Mouse (Mus musculus): Measurements from ENCODE around the gene Cyfip2. TPM values are rescaled to one million over a fixed set of nuclear protein-coding genes. Genes with fewer than 3 reads are reported as not detected.

Gene Cyfip2
- polyA plus RNA-seq, 1 experiment: 0.77 TPM

DNA sequence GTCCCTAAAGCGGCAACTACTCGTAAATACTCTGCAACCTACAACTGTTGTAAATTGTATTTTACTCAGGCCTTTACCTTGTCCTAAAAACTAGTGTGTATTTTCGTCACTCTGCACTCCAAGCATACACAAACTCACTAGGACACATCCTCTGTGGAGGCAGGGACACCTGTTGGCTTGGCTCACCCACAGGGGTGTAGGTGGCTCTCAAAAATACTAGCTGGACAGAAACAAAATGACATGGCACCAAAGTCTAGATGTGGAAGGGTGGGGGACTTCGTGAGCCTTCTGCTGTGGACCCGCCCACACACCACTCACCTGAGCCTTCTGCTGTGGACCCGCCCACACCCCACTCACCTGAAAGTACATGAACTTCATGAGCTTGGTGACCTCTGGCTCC, 28.9 kb downstream of the Cyfip2 start:
- Histone ChIP-seq H3K79me2 (ENCODE audit: control insufficient read depth, insufficient read depth) (no peaks in the 10 kb centered on the region), H3K27me3 (ENCODE audit: control insufficient read depth, insufficient read depth, insufficient read length) (no peaks in the 10 kb centered on the region), H3K36me3 (ENCODE audit: control insufficient read depth, insufficient read depth) (no peaks in the 10 kb centered on the region)

GRCm38 (mm10) chr11:46282612-46283011, 30.0 kb downstream of the Cyfip2 start:
- H3K79me2 ChIP-seq (ENCODE audit: control insufficient read depth, insufficient read depth): no peaks in the 10 kb centered on the region
- H3K36me3 ChIP-seq (ENCODE audit: control insufficient read depth, insufficient read depth): no peaks in the 10 kb centered on the region
- no peaks in the 10 kb centered on the region for H3K27me3 ChIP-seq (ENCODE audit: control insufficient read depth, insufficient read depth, insufficient read length)
- no peak overlapping the region for H3K4me3 ChIP-seq (ENCODE audit: insufficient read depth, poor library complexity, severe bottlenecking)
- TF ChIP-seq USF1 (IDR thresholded peaks at IDR 0.05; ENCODE audit: low read depth) (no peak), MAX (IDR thresholded peaks at IDR 0.05) (no peak), CTCF (IDR thresholded peaks at IDR 0.05; ENCODE audit: control insufficient read depth, insufficient read depth, insufficient read length) (no peak), FOSL1 (IDR thresholded peaks at IDR 0.05; ENCODE audit: insufficient read depth, low read length, poor library complexity, severe bottlenecking) (no peak), CEBPB (IDR thresholded peaks at IDR 0.05; ENCODE audit: low read depth) (no peak), MYOG (IDR thresholded peaks at IDR 0.05; ENCODE audit: control insufficient read depth, extremely low read depth, insufficient read length) (no peak), MYOD1 (IDR thresholded peaks at IDR 0.05; ENCODE audit: control insufficient read depth, insufficient read length, low read depth) (no peak)
- H3K79me3 ChIP-seq (ENCODE audit: low read depth): no peaks in the 10 kb centered on the region
- H3ac ChIP-seq (ENCODE audit: control insufficient read depth, insufficient read length, low read depth): no peak overlapping the region

More for the DNA sequence above, 28.9 kb downstream of the Cyfip2 start:
- Histone ChIP-seq H3ac (ENCODE audit: control insufficient read depth, insufficient read length, low read depth) (no peak overlapping the region), H3K79me3 (ENCODE audit: low read depth) (no peaks in the 10 kb centered on the region), H3K4me3 (ENCODE audit: insufficient read depth, poor library complexity, severe bottlenecking) (no peak overlapping the region)
- TF ChIP-seq MAX (IDR thresholded peaks at IDR 0.05): no peak

GRCm38 (mm10) chr11:46278709-46279108, 34.0 kb downstream of the Cyfip2 start:
- Histone ChIP-seq H3K79me2 (ENCODE audit: control insufficient read depth, insufficient read depth) (no peaks in the 10 kb centered on the region), H3ac (ENCODE audit: control insufficient read depth, insufficient read length, low read depth) (no peak overlapping the region), H3K36me3 (ENCODE audit: control insufficient read depth, insufficient read depth) (no peaks in the 10 kb centered on the region), H3K79me3 (ENCODE audit: low read depth) (no peaks in the 10 kb centered on the region), H3K27me3 (ENCODE audit: control insufficient read depth, insufficient read depth, insufficient read length) (no peaks in the 10 kb centered on the region), H3K4me3 (ENCODE audit: insufficient read depth, poor library complexity, severe bottlenecking) (no peak overlapping the region)
- no peak for TF ChIP-seq CTCF (IDR thresholded peaks at IDR 0.05; ENCODE audit: control insufficient read depth, insufficient read depth, insufficient read length)
- TF ChIP-seq MYOD1 (IDR thresholded peaks at IDR 0.05; ENCODE audit: control insufficient read depth, insufficient read length, low read depth): no peak
- TF ChIP-seq MYOG (IDR thresholded peaks at IDR 0.05; ENCODE audit: control insufficient read depth, extremely low read depth, insufficient read length): no peak

- H3K36me3 ChIP-seq (ENCODE audit: control insufficient read depth, insufficient read depth): no peaks in the 10 kb centered on the region
These were observed 34.5 kb downstream of the Cyfip2 start for GRCm38 (mm10) chr11:46278140-46278539.

GRCm38 (mm10) chr11:46276778-46277177, 35.9 kb downstream of the Cyfip2 start:
- no peaks in the 10 kb centered on the region for H3K79me2 ChIP-seq (ENCODE audit: control insufficient read depth, insufficient read depth)
- TF ChIP-seq MYOG (IDR thresholded peaks at IDR 0.05; ENCODE audit: control insufficient read depth, extremely low read depth, insufficient read length) (no peak), CTCF (IDR thresholded peaks at IDR 0.05; ENCODE audit: control insufficient read depth, insufficient read depth, insufficient read length) (peak; percentile 43)
- no peak overlapping the region for H3K4me3 ChIP-seq (ENCODE audit: insufficient read depth, poor library complexity, severe bottlenecking)
- no peaks in the 10 kb centered on the region for H3K36me3 ChIP-seq (ENCODE audit: control insufficient read depth, insufficient read depth)
- H3ac ChIP-seq (ENCODE audit: control insufficient read depth, insufficient read length, low read depth): no peak overlapping the region
- no peaks in the 10 kb centered on the region for H3K79me3 ChIP-seq (ENCODE audit: low read depth)
- no peaks in the 10 kb centered on the region for H3K27me3 ChIP-seq (ENCODE audit: control insufficient read depth, insufficient read depth, insufficient read length)

More at GRCm38 (mm10) chr11:46278140-46278539, 34.5 kb downstream of the Cyfip2 start:
- TF ChIP-seq MAX (IDR thresholded peaks at IDR 0.05) (no peak), USF1 (IDR thresholded peaks at IDR 0.05; ENCODE audit: low read depth) (no peak), CEBPB (IDR thresholded peaks at IDR 0.05; ENCODE audit: low read depth) (no peak), FOSL1 (IDR thresholded peaks at IDR 0.05; ENCODE audit: insufficient read depth, low read length, poor library complexity, severe bottlenecking) (no peak), CTCF (IDR thresholded peaks at IDR 0.05; ENCODE audit: control insufficient read depth, insufficient read depth, insufficient read length) (no peak), MYOD1 (IDR thresholded peaks at IDR 0.05; ENCODE audit: control insufficient read depth, insufficient read length, low read depth) (no peak), MYOG (IDR thresholded peaks at IDR 0.05; ENCODE audit: control insufficient read depth, extremely low read depth, insufficient read length) (no peak)
- H3K79me3 ChIP-seq (ENCODE audit: low read depth): no peaks in the 10 kb centered on the region
- no peaks in the 10 kb centered on the region for H3K27me3 ChIP-seq (ENCODE audit: control insufficient read depth, insufficient read depth, insufficient read length)
- no peak overlapping the region for H3ac ChIP-seq (ENCODE audit: control insufficient read depth, insufficient read length, low read depth)
- no peak overlapping the region for H3K4me3 ChIP-seq (ENCODE audit: insufficient read depth, poor library complexity, severe bottlenecking)
- no peaks in the 10 kb centered on the region for H3K79me2 ChIP-seq (ENCODE audit: control insufficient read depth, insufficient read depth)

- Histone ChIP-seq H3ac (ENCODE audit: control insufficient read depth, insufficient read length, low read depth) (no peak overlapping the region), H3K4me3 (ENCODE audit: insufficient read depth, poor library complexity, severe bottlenecking) (no peak overlapping the region), H3K36me3 (ENCODE audit: control insufficient read depth, insufficient read depth) (no peaks in the 10 kb centered on the region), H3K79me3 (ENCODE audit: low read depth) (no peaks in the 10 kb centered on the region), H3K79me2 (ENCODE audit: control insufficient read depth, insufficient read depth) (no peaks in the 10 kb centered on the region), H3K27me3 (ENCODE audit: control insufficient read depth, insufficient read depth, insufficient read length) (no peaks in the 10 kb centered on the region)
- TF ChIP-seq USF1 (IDR thresholded peaks at IDR 0.05; ENCODE audit: low read depth): peak; percentile 9
- TF ChIP-seq CTCF (IDR thresholded peaks at IDR 0.05; ENCODE audit: control insufficient read depth, insufficient read depth, insufficient read length): no peak
These were observed 36.5 kb downstream of the Cyfip2 start for GRCm38 (mm10) chr11:46276168-46276567.

Data from C2C12 (cell line).